Mouse (Mus musculus) gastrocnemius, adult 18-20 months (tissue): Measurements from ENCODE around the gene Wdr61. TPM values are rescaled to one million over a fixed set of nuclear protein-coding genes. Genes with fewer than 3 reads are reported as not detected.
A peak's percentile ranks its signal among the peaks of the same experiment; 100 is the strongest.

ENCODE experiments used
- DNase-seq: peaks from one replicate; pipeline ENCODE4 v3.0.0; 2021; ENCODE audit warnings: low spot score
- long read RNA-seq, 2 experiments: library from polyadenylated mRNA; stranded (forward); transcript quantifications; one replicate each; pipeline ENCODE4 v2.0.0; 2021
- total RNA-seq, 2 experiments: library from RNA; stranded (reverse); gene quantifications; 2 replicates each; pipeline ENCODE4 v1.2.3; 2021

Wdr61 gene
- 10 to 100 TPM; 19.0 to 21.6 TPM for total RNA-seq
- long read RNA-seq, experiment 1, transcript Wdr61-201 (11 exons, 1,187 nt) = major isoform, 11 of 23 reads
- long read RNA-seq, experiment 1, partial matches to known transcripts = 6 of 23 reads
- long read RNA-seq, experiment 1, other reads (novel, unspliced or antisense) = 1 of 23 reads
- long read RNA-seq, experiment 2, transcript Wdr61-201 (11 exons, 1,187 nt) = minor isoform, 7 of 22 reads
- long read RNA-seq, experiment 2, transcript Wdr61-203 (11 exons, 1,290 nt) = major isoform, 11 of 22 reads
- long read RNA-seq, experiment 2, partial matches to known transcripts = 4 of 22 reads
- long read RNA-seq, experiment 2, other reads (novel, unspliced or antisense) = 0 of 22 reads

DNA sequence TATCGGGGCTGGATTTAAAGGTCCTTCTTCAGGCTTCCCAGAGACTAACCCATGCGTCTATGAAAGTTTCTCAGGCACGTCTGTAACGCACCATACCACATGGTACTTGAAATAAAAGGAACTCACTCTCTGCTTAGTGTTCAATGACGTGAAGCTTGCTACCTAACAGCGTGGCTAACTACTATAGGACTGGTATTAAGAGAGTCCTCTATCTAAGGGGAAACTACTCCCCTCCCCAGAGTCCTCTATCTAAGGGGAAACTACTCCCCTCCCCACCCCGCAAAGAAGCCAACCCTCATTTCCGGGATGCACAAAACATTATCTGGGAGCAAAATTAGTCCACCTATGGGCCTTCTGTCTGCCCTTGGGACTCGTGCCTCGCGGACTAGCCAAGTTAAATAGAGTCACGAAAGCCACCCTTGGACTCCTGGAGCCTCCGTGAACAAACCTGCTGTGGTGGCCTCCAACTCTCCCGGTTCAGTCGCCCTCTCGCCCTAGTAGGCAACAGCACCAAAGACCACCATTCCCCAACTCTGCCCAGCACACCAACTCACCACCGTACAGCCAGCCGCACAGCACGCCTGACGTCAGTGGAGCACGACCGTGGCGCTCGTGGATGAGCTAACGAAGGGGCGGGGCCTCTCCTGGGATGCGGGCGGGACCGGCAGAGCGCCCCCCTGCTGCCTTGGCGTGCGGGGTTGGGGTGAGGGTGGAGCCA lies at the start of gene Wdr61:
Gene Wdr61, minus strand, starts transcription at position 599 of the 718 bp plus-strand sequence.
- DNase-seq = peak; percentile 98

- no peak for DNase-seq
Observed at GRCm38 (mm10) chr9:54784003-54784402, 49.7 kb upstream of the Wdr61 start.

GRCm38 (mm10) chr9:54782504-54782903 lies 48.2 kb upstream of the Wdr61 start:
- DNase-seq = no peak

DNA sequence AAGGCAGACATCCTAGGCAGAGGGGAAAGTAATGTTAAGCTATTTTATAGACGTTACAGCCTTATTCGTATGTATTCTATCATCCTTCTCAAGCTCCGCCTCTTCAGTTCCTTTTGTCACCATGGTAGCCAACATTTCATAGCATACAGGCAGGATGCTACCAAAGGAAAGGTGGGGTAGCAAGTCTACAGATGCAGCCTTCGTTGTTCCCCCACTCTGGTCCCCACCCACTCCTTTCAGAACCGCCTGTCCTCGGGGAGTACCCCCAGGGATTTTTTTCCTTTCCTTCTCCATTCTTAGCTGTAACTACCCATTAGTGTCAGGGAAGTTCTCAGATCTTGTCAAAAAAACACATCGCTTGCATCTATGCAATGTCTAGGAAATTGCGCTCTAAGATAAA lies 45.0 kb upstream of the Wdr61 start:
- no peak for DNase-seq

DNA sequence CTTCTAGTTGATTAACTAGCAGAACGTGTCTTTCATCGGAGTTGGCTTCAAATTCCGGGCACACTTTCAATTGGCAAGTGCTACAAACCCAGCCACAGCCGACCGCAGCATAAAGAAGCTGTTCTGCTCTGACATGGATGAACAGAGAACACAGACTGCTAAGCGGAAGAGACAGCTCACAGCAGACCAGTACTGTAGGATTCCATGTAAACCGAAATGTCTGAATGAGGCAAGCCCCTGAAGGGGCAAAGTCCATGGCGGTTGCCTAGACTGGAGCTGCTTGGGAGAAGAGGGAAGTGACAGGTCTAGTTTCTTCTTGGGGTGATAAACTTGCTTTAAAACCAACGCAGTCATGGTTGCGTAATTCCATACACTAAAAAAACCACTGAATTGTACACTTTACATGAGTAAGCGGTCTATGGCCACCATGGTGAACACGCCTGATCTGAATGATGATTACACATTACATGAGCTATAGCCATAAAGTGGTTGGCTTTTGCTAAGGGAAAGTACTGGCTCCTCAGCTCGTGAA lies 42.2 kb upstream of the Wdr61 start:
- no peak for DNase-seq

- DNase-seq = no peak
Observed at GRCm38 (mm10) chr9:54770140-54770780, 35.9 kb upstream of the Wdr61 start.

GRCm38 (mm10) chr9:54765336-54766085 lies 31.2 kb upstream of the Wdr61 start:
- no peak for DNase-seq

- DNase-seq = no peak
Observed at GRCm38 (mm10) chr9:54764561-54765217, 30.4 kb upstream of the Wdr61 start, which contains the start of gene Crabp1. Gene Crabp1, plus strand, starts transcription at chr9:54764748.

DNA sequence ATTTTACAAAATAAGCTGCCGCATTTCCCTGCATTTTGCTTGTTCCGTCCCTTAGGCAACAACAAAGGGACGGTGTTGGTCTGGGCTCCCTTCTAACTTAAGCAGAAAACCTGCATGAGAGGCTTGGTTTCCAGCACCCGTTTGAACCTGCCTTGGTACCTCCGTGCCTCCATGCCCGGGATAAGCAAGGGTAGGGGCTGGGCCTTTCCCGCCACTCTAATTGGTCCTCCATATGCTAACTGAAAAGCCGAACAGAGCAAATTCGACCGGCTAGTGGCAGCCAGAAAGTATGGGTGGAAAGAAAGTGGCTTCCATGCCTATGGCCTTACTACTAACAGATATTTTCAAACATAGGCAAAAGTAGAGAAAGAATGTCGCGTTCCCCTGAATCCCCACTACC lies 29.8 kb upstream of the Wdr61 start:
- DNase-seq = no peak

- no peak for DNase-seq
Observed at GRCm38 (mm10) chr9:54759592-54759991, 25.3 kb upstream of the Wdr61 start.

DNA sequence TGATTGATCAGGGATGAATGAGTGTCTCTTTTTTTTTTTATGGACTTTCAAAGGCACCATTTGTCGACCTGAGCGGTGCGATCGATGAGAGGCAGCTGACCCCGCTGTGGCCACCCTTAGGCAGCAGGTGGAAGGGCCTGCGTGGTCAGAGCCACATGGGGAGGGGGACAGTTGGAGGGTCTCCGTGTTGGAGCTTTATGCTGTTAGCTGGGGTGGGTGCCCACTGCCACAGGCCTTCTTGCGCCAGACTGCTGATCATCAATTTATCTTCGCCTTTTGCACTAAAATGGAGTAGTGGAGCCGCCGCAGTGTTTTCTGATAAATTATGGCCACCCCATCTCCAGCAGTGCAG lies 18.6 kb upstream of the Wdr61 start:
- DNase-seq = no peak

DNA sequence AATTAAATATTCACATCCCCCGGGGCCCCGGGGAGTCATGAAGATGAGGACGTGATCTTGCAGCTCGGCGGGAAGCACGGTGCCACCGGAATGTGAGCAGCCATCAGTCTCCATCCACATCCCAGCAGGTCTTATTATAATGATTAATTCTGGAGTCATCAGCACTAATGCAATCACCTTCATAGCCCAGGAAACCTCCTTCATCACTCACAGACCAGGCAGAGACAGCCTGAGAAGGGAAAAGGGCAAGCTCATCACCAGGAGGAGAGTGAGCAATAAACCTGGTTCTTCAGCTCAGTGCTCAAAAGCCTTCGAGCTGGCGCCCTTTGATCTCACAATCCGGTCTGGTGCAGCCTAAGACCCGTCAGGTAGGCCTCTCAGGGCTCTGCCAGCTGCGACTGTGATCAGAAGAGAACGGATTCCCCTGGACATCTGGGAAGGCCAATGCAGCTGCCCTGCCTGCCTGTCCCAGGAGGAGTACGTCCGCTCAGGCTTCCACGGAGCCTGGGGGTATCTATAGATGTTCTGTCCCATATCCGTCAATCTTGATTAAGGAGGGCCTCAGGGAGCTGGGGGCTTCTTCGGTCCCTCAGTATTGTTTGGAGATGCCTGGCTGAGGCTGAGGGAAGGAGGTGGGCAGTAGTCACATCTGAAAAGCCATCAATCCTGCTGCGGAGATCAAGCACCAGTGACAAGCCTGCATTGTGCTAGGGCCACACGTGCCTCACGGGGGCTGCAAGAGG lies 18.1 kb upstream of the Wdr61 start:
- DNase-seq = no peak

DNA sequence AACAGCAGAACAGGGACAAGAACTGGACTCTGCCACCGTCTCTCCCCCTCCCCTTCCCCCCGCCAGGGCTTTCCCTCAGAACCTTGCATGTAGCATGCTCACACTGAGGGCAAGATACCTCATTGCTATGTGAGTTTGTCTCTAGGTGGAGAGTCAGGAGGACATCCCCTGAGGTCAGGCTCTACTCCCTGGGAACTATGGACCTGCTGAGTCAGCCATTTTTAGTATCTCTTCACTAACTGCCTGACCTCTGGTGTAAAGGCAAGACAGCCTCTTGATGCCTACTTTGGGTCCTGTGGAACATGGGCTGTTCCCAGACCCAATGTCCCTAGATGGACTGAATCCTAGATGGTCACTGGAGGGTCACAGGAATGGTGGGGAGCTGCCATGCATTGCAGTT lies 17.4 kb upstream of the Wdr61 start:
- no peak for DNase-seq

- DNase-seq = no peak
Observed at GRCm38 (mm10) chr9:54750215-54750981, 16.1 kb upstream of the Wdr61 start.

- no peak for DNase-seq
Observed at GRCm38 (mm10) chr9:54745740-54746370, 11.5 kb upstream of the Wdr61 start.

GRCm38 (mm10) chr9:54743891-54744290 lies 9.6 kb upstream of the Wdr61 start:
- DNase-seq = no peak

- peak; percentile 17 for DNase-seq
Observed at GRCm38 (mm10) chr9:54738376-54738775, 4.1 kb upstream of the Wdr61 start.

DNA sequence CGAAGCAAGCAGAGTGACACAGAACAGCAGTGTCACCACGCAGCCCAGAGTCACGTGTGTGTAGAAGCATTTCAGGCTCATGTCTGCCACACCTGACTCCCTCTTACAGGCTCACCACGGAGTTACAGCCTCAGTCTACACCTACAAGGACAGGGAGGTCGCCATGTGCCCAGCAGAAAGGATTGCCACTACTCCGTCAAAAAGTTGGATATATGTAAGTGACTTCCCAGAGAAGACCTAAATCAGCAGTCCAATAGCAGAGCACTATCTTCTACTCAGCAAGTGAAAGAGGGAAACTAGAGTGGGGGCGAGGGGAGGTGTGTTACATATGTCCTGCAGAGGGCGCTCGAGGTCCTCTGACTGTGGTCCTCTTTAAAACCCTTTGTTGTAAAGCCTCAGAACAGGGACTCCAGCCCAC lies 2.0 kb upstream of the Wdr61 start:
- DNase-seq = peak; percentile 31
